Mouse (Mus musculus) adrenal gland, adult (tissue): ENCODE results near the gene Cpne5.
A peak's percentile ranks its signal among the peaks of the same experiment; 100 is the strongest.
"Not testable (repeated sequence)": the region's sequence is repeated elsewhere in the genome, so short reads cannot be mapped to it uniquely, and the experiment has no call there.

Experiments
- DNase-seq, 2 experiments: peaks; one replicate each; pipeline ENCODE4 v3.0.0; 2022 to 2023; ENCODE audit warnings: low spot score in 1 of 2; ENCODE audit not compliant: inconsistent age in 2 of 2

The Cpne5 gene

GRCm38 (mm10) chr17:29258025-29258558, 20.1 kb upstream of the Cpne5 start:
- no peak for DNase-seq

- peak in 1 of 2 experiments; percentile 30 for DNase-seq
Measured at GRCm38 (mm10) chr17:29257001-29257511, 19.1 kb upstream of the Cpne5 start.

GRCm38 (mm10) chr17:29256507-29256906, 18.5 kb upstream of the Cpne5 start:
- no peak for DNase-seq

- DNase-seq = peak in 1 of 2 experiments; percentile 55
Measured at GRCm38 (mm10) chr17:29254784-29255183, 16.8 kb upstream of the Cpne5 start.

- DNase-seq = peak in 1 of 2 experiments; percentile 46
Measured at GRCm38 (mm10) chr17:29253684-29254083, 15.7 kb upstream of the Cpne5 start.

- no peak for DNase-seq
Measured at GRCm38 (mm10) chr17:29253236-29253635, 15.3 kb upstream of the Cpne5 start.

- DNase-seq = peak; percentile 91 to 97
Measured at GRCm38 (mm10) chr17:29251608-29252390, 13.8 kb upstream of the Cpne5 start.

- not testable (repeated sequence) for DNase-seq
Measured at GRCm38 (mm10) chr17:29251006-29251405, 13.0 kb upstream of the Cpne5 start.

GRCm38 (mm10) chr17:29249512-29249911, 11.5 kb upstream of the Cpne5 start:
- DNase-seq = peak; percentile 64 to 86

- peak in 1 of 2 experiments; percentile 19 for DNase-seq
Measured at GRCm38 (mm10) chr17:29247881-29248280, 9.9 kb upstream of the Cpne5 start.

- DNase-seq = peak in 1 of 2 experiments; percentile 84
Measured at GRCm38 (mm10) chr17:29246602-29247001, 8.6 kb upstream of the Cpne5 start.

- peak in 1 of 2 experiments; percentile 35 for DNase-seq
Measured at GRCm38 (mm10) chr17:29245725-29246124, 7.8 kb upstream of the Cpne5 start.

- DNase-seq = no peak
Measured at GRCm38 (mm10) chr17:29244912-29245311, 6.9 kb upstream of the Cpne5 start.

GRCm38 (mm10) chr17:29238421-29238945, 516 bp upstream of the Cpne5 start:
- no peak for DNase-seq

GRCm38 (mm10) chr17:29237267-29237771, 648 bp downstream of the Cpne5 start:
- DNase-seq = no peak

- no peak for DNase-seq
Measured at GRCm38 (mm10) chr17:29236111-29236510, 1.9 kb downstream of the Cpne5 start.

GRCm38 (mm10) chr17:29231109-29231508, 6.9 kb downstream of the Cpne5 start:
- DNase-seq = no peak

- DNase-seq = no peak
Measured at GRCm38 (mm10) chr17:29220631-29221030, 17.3 kb downstream of the Cpne5 start.

- DNase-seq = no peak
Measured at GRCm38 (mm10) chr17:29218017-29218416, 19.9 kb downstream of the Cpne5 start.

- no peak for DNase-seq
Measured at GRCm38 (mm10) chr17:29216078-29216477, 21.9 kb downstream of the Cpne5 start.

GRCm38 (mm10) chr17:29214655-29215054, 23.3 kb downstream of the Cpne5 start:
- DNase-seq = no peak

- DNase-seq = no peak
Measured at GRCm38 (mm10) chr17:29214193-29214456, 23.8 kb downstream of the Cpne5 start.
